Mouse (Mus musculus) kidney, embryonic 16.5 days (tissue): ENCODE results near the gene Prr13. TPM values are rescaled to one million over a fixed set of nuclear protein-coding genes. Genes with fewer than 3 reads are reported as not detected.

ENCODE experiments used
- ATAC-seq: fragments of 200-750 bp; cut with Nextera tagmentation; 2 replicates; pipeline ENCODE4 v1.8.0; 2017; ENCODE audit warnings: moderate TSS enrichment; ENCODE audit not compliant: low FRiP score, low TSS enrichment
- H3K27ac ChIP-seq: fragments of 300-500 bp; sonication (generic); 2 replicates; pipeline ENCODE4 v1.5.1; 2014; ENCODE audit warnings: low read length
- H3K27me3 ChIP-seq: fragments of 300-500 bp; sonication (generic); 2 replicates; pipeline ENCODE4 v1.6.1; 2014; ENCODE audit warnings: low read length, control low read depth, mixed read lengths; ENCODE audit not compliant: insufficient read depth
- H3K36me3 ChIP-seq: fragments of 300-500 bp; sonication (generic); 2 replicates; pipeline ENCODE4 v1.6.1; 2014; ENCODE audit warnings: low read length, control low read depth, mixed read lengths; ENCODE audit not compliant: insufficient read depth
- H3K4me1 ChIP-seq: fragments of 300-500 bp; sonication (generic); 2 replicates; pipeline ENCODE4 v1.6.1; 2014; ENCODE audit warnings: low read length, control low read depth, mixed read lengths; ENCODE audit not compliant: insufficient read depth
- H3K4me2 ChIP-seq: fragments of 300-500 bp; sonication (generic); replicated peaks from 2 replicates; pipeline ENCODE4 v1.6.1; 2014; ENCODE audit warnings: low read depth, low read length
- H3K4me3 ChIP-seq: fragments of 300-500 bp; sonication (generic); 2 replicates; pipeline ENCODE4 v1.5.1; 2014; ENCODE audit warnings: mild to moderate bottlenecking, low read length
- H3K9ac ChIP-seq: fragments of 300-500 bp; sonication (generic); replicated peaks from 2 replicates; pipeline ENCODE4 v1.6.1; 2014; ENCODE audit warnings: low read length
- H3K9me3 ChIP-seq: fragments of 300-500 bp; sonication (generic); 2 replicates; pipeline ENCODE4 v1.6.1; 2016; ENCODE audit warnings: low read length, control low read depth
- WGBS: fragments of 180-500 bp; shearing (Covaris S2); extraction: QIAGEN DNeasy Blood & Tissue Kit; methylation state at CpG from one replicate; pipeline ENCODE4 v1.1.7; 2014; 5-methylcytosine and 5-hydroxymethylcytosine counted together
- polyA plus RNA-seq: library from polyadenylated mRNA; unstranded; fragments of >200 nt; fragmentation: Nextera tagmentation; extraction: Ambion mirVana; gene quantifications from 2 replicates; pipeline ENCODE4 v1.2.1, GENCODE M21; 2015

The Prr13 gene
- polyA plus RNA-seq, 1 experiment from 2014 or later: 81.5 TPM

DNA sequence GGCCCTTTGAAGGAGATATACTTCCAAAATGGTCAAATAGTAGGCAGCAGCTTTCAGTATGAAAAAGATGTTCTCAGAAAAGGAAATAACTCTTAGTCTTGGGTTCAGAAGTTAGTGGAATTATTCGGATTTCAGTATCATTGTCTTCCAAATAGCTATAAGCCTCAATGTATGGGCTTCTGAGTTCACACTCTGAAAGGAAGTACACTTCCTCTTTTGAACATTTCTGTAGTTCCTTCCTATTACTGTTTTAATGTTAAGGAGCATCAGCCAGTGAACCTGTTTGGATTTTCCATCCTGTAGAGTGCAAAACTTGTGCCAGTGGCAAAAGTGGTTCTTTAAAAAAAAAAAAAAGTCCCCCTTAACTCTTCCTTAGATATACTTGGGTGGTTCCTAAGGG, 26.8 kb upstream of the Prr13 start:
- Histone ChIP-seq H3K4me1 (no peaks in the 10 kb centered on the region), H3K36me3 (peaks cover 61% of the 10 kb centered on the region), H3K4me3 (no peak overlapping the region), H3K4me2 (no peak overlapping the region), H3K9ac (no peak overlapping the region), H3K27me3 (no peaks in the 10 kb centered on the region), H3K27ac (no peak overlapping the region), H3K9me3 (no peaks in the 10 kb centered on the region)
- 80% methylated on average over 1 of the region's 1 CpGs for WGBS
- no peak for ATAC-seq

DNA sequence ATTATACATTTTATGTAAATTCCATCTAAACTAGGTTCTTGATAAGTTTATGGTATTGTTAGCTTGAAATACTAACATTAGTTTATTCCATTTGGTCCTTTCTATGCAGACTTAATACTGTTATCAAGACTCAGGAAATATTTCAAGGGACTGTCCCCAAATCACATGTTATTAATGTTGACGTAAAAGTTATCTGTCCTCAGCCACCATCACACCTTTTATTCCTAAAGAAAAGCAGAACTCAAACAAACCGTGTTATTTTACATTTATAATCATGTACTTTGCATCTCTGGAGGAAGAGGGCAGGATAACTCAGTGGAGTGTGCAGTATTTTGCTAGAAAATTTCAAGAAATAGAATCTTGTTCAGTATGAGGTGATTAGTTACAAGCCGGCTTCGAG, 25.7 kb upstream of the Prr13 start:
- Histone ChIP-seq H3K4me1 (no peaks in the 10 kb centered on the region), H3K9ac (no peak overlapping the region), H3K4me3 (no peak overlapping the region), H3K36me3 (peaks cover 55% of the 10 kb centered on the region), H3K9me3 (no peaks in the 10 kb centered on the region), H3K27me3 (no peaks in the 10 kb centered on the region), H3K4me2 (no peak overlapping the region), H3K27ac (no peak overlapping the region)
- 92% methylated on average over 4 of the region's 4 CpGs for WGBS
- ATAC-seq: no peak

DNA sequence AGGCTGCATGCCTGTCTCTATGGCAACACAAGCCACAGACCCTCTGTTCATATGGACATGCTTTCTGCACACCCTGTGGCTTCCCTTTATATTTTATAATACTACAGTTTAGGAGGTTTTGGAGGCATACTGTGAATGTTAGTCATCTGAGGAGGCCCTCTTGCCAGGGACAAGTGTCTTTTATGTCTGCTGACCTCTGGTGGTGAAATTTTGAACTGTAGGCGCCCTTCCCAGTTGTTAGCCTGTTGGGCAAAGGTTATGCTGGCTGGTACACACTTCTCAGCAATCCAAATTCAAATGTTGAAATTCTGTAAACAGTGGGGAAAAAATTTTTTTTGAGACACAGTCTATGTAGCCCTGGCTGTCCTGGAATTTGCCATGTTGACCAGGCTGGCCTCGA, 16.3 kb upstream of the Prr13 start:
- no peaks in the 10 kb centered on the region for H3K36me3 ChIP-seq
- 0 out of 2 replicates have a peak, but pooled peaks cover 3% of the 10 kb centered on the region for H3K4me1 ChIP-seq
- 48% methylated on average over 2 of the region's 2 CpGs for WGBS
- no peaks in the 10 kb centered on the region for H3K27me3 ChIP-seq
- H3K4me2 ChIP-seq: no peak overlapping the region
- H3K4me3 ChIP-seq: no peak overlapping the region
- H3K9ac ChIP-seq: no peak overlapping the region
- 0 out of 2 replicates have a peak, but pooled peaks have one; percentile 15 for ATAC-seq
- H3K9me3 ChIP-seq: no peaks in the 10 kb centered on the region
- H3K27ac ChIP-seq: no peak overlapping the region

DNA sequence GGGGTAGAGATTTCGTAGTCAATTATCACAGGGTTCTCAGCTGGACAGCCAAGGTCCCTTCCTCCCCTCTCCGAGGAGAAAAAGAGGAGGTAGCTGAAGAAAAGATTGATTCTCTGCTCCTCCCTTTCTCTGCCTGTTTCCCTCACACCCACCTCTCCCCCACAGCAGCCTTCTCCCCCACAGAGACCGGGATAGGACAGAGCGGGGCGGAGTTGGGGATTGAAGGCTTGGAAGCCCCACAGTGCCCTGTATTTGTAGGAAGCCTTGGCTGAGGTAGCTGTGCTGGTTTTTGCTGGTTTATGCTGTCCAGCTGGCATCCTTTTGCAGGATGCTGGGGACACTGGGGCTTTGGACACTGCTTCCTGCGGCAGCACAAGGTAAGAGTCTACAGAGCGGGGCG, 13.7 kb upstream of the Prr13 start, which contains the start of gene Amhr2:
Amhr2 (plus strand) TSS at position 222 of the 400 bp plus-strand sequence.
- Histone ChIP-seq H3K4me2 (no peak within 1 kb of the TSS), H3K36me3 (no peaks in the 10 kb centered on the region), H3K4me1 (0 out of 2 replicates have a peak, but pooled peaks cover 3% of the 10 kb centered on the region), H3K27me3 (no peaks in the 10 kb centered on the region), H3K4me3 (no peak within 1 kb of the TSS), H3K9ac (0 out of 2 replicates have a peak within 1 kb of the TSS, but pooled peaks have one; percentile 8), H3K27ac (no peak within 1 kb of the TSS), H3K9me3 (no peaks in the 10 kb centered on the region)
- WGBS: 59% methylated on average over 8 of the region's 8 CpGs
- ATAC-seq: peak; percentile 35; the same call in 1 of the 2 replicates

DNA sequence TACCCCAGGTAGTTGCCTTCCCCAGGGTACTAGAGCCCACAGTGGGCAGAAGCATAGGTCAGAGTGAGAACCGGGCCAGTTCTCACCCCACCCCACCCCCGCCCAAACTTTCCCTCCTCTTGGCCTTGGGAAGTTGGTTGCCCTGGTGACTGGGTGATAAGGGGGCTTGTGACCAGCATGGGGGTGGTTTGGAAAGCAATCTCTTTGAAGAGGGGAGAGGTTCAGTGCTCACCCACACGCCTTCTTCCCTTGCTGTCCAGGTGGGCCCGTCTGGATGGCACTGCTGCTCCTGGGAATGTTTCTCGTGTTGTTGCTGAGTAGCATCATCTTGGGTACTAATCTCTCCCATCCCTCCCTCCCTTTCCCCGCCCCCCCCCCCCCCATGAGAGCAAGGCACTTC, 12.4 kb upstream of the Prr13 start:
- H3K4me3 ChIP-seq: no peak overlapping the region
- no peak for ATAC-seq
- no peak overlapping the region for H3K9ac ChIP-seq
- H3K9me3 ChIP-seq: no peaks in the 10 kb centered on the region
- WGBS: 44% methylated on average over 5 of the region's 6 CpGs
- H3K4me1 ChIP-seq: 0 out of 2 replicates have a peak, but pooled peaks cover 3% of the 10 kb centered on the region
- no peaks in the 10 kb centered on the region for H3K36me3 ChIP-seq
- no peaks in the 10 kb centered on the region for H3K27me3 ChIP-seq
- H3K4me2 ChIP-seq: no peak overlapping the region
- H3K27ac ChIP-seq: no peak overlapping the region

DNA sequence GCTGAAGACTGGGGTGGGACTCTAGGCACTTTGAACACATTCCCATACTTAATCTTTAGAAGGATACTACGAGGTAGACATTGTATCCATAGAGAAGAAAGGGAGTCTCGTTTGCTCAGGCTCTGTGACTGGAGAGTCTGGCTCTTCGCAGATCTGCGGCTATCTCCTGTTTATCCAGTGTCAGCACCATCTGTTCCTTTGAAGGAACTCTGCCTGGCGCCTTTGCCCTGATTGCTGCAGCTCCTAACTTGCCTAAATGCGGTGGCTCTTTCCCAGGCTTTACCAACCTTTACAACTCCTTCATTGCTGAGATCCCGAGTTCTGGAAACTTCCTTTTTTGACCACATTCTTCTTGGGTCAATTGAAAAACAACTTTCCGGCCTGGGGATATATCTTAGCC, 9.5 kb upstream of the Prr13 start:
- 33% methylated on average over 8 of the region's 8 CpGs for WGBS
- H3K4me2 ChIP-seq: no peak overlapping the region

DNA sequence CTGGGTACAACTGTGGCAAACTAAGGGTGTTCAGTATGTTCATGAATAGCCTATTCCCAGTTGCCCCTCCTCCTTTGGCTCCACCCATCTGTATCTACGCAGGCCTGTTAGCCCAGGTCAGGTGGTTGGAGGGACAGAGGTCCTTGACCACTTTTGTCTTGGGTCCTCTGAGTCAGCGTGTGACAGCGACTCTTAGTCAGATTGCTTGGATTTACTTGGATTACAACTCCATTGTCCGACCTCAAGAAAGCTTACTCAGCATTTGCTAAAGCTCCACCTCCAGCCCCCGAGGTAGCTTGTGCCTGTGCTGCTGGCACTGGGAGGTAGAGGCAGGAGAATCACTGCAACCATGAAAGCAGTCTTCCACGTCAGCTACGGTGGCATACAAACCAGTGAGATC, 7.9 kb upstream of the Prr13 start:
- Histone ChIP-seq H3K9ac (no peak overlapping the region), H3K27me3 (no peaks in the 10 kb centered on the region), H3K9me3 (no peaks in the 10 kb centered on the region), H3K27ac (no peak overlapping the region), H3K36me3 (no peaks in the 10 kb centered on the region), H3K4me1 (0 out of 2 replicates have a peak, but pooled peaks cover 3% of the 10 kb centered on the region), H3K4me2 (0 out of 2 replicates have a peak overlapping the region, but pooled peaks have one; percentile 4), H3K4me3 (no peak overlapping the region)
- no peak for ATAC-seq
- WGBS: 23% methylated on average over 7 of the region's 7 CpGs

More for the DNA sequence above, 9.5 kb upstream of the Prr13 start:
- Histone ChIP-seq H3K36me3 (no peaks in the 10 kb centered on the region), H3K27ac (no peak overlapping the region), H3K4me3 (no peak overlapping the region), H3K9ac (no peak overlapping the region), H3K9me3 (no peaks in the 10 kb centered on the region), H3K27me3 (no peaks in the 10 kb centered on the region), H3K4me1 (0 out of 2 replicates have a peak, but pooled peaks cover 3% of the 10 kb centered on the region)
- no peak for ATAC-seq

DNA sequence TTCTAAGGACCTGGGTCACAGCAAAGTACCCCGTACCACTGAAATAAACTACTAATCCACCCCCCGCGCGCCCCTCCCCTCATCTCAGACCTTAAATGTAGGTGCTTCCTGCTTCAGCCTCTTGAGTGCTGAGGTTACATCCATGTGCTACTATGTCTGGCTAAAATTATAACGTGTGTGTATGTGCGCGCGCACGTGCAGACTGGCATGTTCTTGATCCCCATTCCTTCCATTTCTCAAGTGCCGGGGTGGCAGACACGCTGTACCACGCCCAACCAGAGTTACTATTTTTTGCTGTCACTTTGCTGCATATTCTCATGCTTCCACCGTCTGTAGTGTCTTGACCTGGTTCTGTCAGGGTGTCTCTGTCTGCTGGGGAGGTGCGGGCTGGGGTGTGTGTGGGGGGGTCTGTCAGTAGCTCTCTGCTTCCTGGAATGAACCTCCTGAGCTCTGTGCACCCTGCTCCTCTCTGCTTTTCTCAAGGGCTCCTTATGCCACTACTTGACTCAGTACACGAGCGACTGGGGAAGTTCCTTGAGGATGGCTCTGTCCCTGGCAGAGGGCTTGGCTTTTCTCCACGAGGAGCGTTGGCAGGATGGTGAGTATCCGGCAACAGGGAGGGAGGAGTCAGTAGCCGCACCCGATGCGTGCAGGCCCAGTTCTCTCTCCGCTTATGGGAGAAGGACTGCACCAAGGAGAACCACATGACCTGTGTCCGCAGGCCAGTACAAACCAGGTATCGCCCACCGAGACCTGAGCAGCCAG, 7.0 kb upstream of the Prr13 start:
- H3K9ac ChIP-seq: no peak overlapping the region

DNA sequence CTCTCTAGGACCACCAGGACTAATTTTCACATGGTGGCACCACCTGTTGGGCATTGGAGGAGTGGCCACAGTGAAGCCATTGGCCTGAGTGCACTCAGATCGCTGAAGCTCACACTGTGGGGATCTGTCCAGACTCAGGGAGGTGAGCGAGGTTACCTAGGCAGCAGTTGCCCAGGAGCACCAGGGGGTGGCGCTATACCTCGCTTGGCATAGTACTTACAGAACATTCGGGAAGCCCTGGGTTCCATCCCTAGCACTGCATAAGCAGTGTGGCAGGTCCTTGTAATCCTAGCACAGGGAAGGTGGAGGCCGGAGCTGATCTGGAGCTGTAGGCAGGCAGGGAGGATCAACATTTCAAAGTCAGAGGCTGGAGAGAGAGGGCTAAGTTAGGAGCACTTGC, 2.8 kb upstream of the Prr13 start:
- no peaks in the 10 kb centered on the region for H3K27me3 ChIP-seq
- H3K9ac ChIP-seq: no peak overlapping the region
- H3K4me2 ChIP-seq: no peak overlapping the region
- H3K36me3 ChIP-seq: no peaks in the 10 kb centered on the region
- no peak overlapping the region for H3K27ac ChIP-seq
- H3K9me3 ChIP-seq: no peaks in the 10 kb centered on the region
- H3K4me1 ChIP-seq: peaks cover 15% of the 10 kb centered on the region
- H3K4me3 ChIP-seq: no peak overlapping the region
- no peak for ATAC-seq
- WGBS: 38% methylated on average over 6 of the region's 6 CpGs

More for the DNA sequence above, 7.0 kb upstream of the Prr13 start:
- Histone ChIP-seq H3K4me2 (no peak overlapping the region), H3K9me3 (no peaks in the 10 kb centered on the region), H3K4me3 (no peak overlapping the region), H3K36me3 (no peaks in the 10 kb centered on the region), H3K27me3 (no peaks in the 10 kb centered on the region), H3K4me1 (0 out of 2 replicates have a peak, but pooled peaks cover 1% of the 10 kb centered on the region), H3K27ac (no peak overlapping the region)
- no peak for ATAC-seq
- WGBS: 83% methylated on average over 26 of the region's 26 CpGs
